19 mouse cellular contexts compared by ENCODE assay signal in genomic region chr4:81252859-81253780, GRCm38 (mm10).
DNase-seq lines count a peak whose midpoint lies in the region; ATAC-seq and TF ChIP-seq lines count a peak whose summit lies in the region.
"Had no signal": no experiment of that assay in that cellular context is flagged by ENCODE, and none has a peak within 500 bp of the region (broad histone marks: within the 10 kb centered on the region; RNA-seq: fewer than 3 reads in every experiment).

No protein-coding gene starts in this region.

- ATAC-seq in forebrain, embryonic 12.5 days (ENCODE audit: low FRiP score) = peak; percentile 76

- no peak overlapping the region for H3K4me3 ChIP-seq in forebrain, embryonic 12.5 days (replicated peaks)
- H3K4me3 ChIP-seq in forebrain, embryonic 10.5 days = no peak overlapping the region
- H3K4me3 ChIP-seq in layer of hippocampus, adult 2 months = no peak overlapping the region
- H3K4me3 ChIP-seq: hindbrain, embryonic 12.5 days; neural tube, embryonic 15.5 days had no signal

- no peak overlapping the region for H3K27ac ChIP-seq in forebrain, embryonic 12.5 days
- H3K27ac ChIP-seq in forebrain, embryonic 10.5 days = no peak overlapping the region
- H3K27ac ChIP-seq in layer of hippocampus, adult 2 months = peak overlapping the region; percentile 54; the same call in 1 of the 2 replicates
- H3K27ac ChIP-seq: gastrocnemius, adult 2 months; hindbrain, embryonic 12.5 days; macrophage; neural tube, embryonic 15.5 days had no signal

- H3K9me3 ChIP-seq in forebrain, embryonic 12.5 days = no peaks in the 10 kb centered on the region
- H3K9me3 ChIP-seq in forebrain, embryonic 10.5 days = no peaks in the 10 kb centered on the region
- H3K9me3 ChIP-seq: hindbrain, embryonic 12.5 days; neural tube, embryonic 15.5 days had no signal

- no peak overlapping the region for H3K4me2 ChIP-seq in forebrain, embryonic 12.5 days
- H3K4me2 ChIP-seq: hindbrain, embryonic 12.5 days; lung, embryonic 14.5 days; neural tube, embryonic 15.5 days had no signal

- no peak overlapping the region for H3K9ac ChIP-seq in forebrain, embryonic 12.5 days
- H3K9ac ChIP-seq: hindbrain, embryonic 12.5 days; lung, embryonic 14.5 days; neural tube, embryonic 15.5 days had no signal

- 64% methylated on average over 6 of the region's 6 CpGs for WGBS in forebrain, embryonic 12.5 days
- 72% methylated on average over 6 of the region's 6 CpGs for WGBS in forebrain, embryonic 10.5 days

- H3K4me1 ChIP-seq in forebrain, embryonic 12.5 days = 0 out of 2 replicates have a peak, but pooled peaks cover 4% of the 10 kb centered on the region
- H3K4me1 ChIP-seq in forebrain, embryonic 10.5 days = peaks cover 8% of the 10 kb centered on the region; the same call in 1 of the 2 replicates
- H3K4me1 ChIP-seq: hindbrain, embryonic 12.5 days; neural tube, embryonic 15.5 days had no signal

- no peaks in the 10 kb centered on the region for H3K36me3 ChIP-seq in forebrain, embryonic 12.5 days (replicated peaks)
- H3K36me3 ChIP-seq in forebrain, embryonic 10.5 days (replicated peaks) = no peaks in the 10 kb centered on the region
- H3K36me3 ChIP-seq: hindbrain, embryonic 12.5 days; neural tube, embryonic 15.5 days had no signal

- no peak for TF ChIP-seq CTCF in layer of hippocampus, adult 2 months (conservative IDR thresholded peaks at IDR 0.05)

- no peak for DNase-seq in forebrain, embryonic 10.5 days (ENCODE audit: extremely low spot score, low spot score)
- DNase-seq in layer of hippocampus, adult 2 months (ENCODE audit: low spot score in 2 of 2) = no peak
- no peak for DNase-seq in layer of hippocampus, adult 11-12 months (ENCODE audit: low spot score)
- peak; percentile 92 for DNase-seq in fat pad, adult 2 months (ENCODE audit: extremely low read depth, low read depth, low spot score)
- peak; percentile 18 for DNase-seq in retina, adult 2 months (ENCODE audit: low read depth, low spot score)
- no peak for DNase-seq in frontal cortex, postnatal 14 days (ENCODE audit: low spot score in 2 of 2)
- no peak for DNase-seq in embryo, embryonic 10.5 days (ENCODE audit: low spot score)
- DNase-seq: adrenal gland, adult 2 months; cerebellum, adult 11 months; cerebellum, postnatal 25 days; gastrocnemius, adult 2 months; heart, adult 18-20 months; right cerebral cortex, adult 18-20 months had no signal

- H3K27me3 ChIP-seq in forebrain, embryonic 12.5 days = no peaks in the 10 kb centered on the region
- no peaks in the 10 kb centered on the region for H3K27me3 ChIP-seq in forebrain, embryonic 10.5 days (ENCODE audit: poor library complexity, severe bottlenecking)
- H3K27me3 ChIP-seq: CH12.LX; hindbrain, embryonic 12.5 days; neural tube, embryonic 15.5 days had no signal

Comparison
In these comparisons a context has a peak if more than half of its experiments do, and no peak if none do; other contexts are left out.
1. DNase-seq: peak in fat pad, adult 2 months (single experiment) and retina, adult 2 months (single experiment); none in forebrain, embryonic 10.5 days (single experiment), layer of hippocampus, adult 2 months (0 of 2), layer of hippocampus, adult 11-12 months (single experiment), frontal cortex, postnatal 14 days (0 of 2) and embryo, embryonic 10.5 days (single experiment).